Mouse (Mus musculus): ENCODE measurements around the gene Vmp1.

Gene Vmp1

GRCm38 (mm10) chr11:86629941-86630340, 53.7 kb downstream of the Vmp1 start:
- DNase-seq (ENCODE audit: low spot score in 2 of 2): no peak

- DNase-seq (ENCODE audit: low spot score in 2 of 2): no peak
These were observed 54.2 kb downstream of the Vmp1 start for GRCm38 (mm10) chr11:86629445-86629844.

DNA sequence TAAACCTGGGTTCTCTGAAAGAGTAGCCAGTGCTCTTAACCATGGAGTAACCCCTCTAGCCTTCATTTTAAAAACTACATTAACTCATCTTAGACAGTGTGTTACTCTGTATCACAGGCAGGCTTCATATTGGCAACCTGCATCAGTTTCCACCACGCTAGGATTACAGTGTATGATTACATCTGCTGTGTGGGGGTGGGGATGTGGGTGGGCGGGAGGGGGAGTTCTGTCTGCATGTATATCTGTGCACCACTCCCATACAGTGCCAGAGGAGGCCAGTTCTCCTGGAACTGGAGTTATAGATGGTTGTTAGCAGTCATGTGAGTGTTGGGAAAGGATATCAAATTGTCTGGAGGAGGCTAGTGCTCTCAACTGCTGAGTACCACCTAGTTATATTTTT, 55.2 kb downstream of the Vmp1 start:
- DNase-seq (ENCODE audit: low spot score in 2 of 2): no peak

DNA sequence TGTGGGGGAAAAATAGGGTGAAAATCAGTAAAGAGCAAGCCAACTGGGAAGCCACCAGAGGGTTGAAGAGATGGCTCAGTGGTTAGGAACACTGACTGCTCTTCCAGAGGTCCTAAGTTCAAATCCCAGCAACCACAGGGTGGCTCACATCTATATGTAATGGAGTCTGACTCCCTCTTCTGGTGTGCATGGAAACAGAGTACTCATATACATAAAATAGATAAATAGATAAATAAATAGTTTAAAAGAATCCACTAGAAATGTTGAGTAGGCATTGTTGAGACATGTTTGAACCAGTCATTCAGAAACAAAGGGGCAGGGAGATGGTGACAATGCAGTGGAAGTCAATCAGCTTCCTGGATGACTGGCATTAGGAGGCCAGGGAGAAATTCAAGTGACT, 56.0 kb downstream of the Vmp1 start:
- DNase-seq (ENCODE audit: low spot score in 2 of 2): no peak

DNA sequence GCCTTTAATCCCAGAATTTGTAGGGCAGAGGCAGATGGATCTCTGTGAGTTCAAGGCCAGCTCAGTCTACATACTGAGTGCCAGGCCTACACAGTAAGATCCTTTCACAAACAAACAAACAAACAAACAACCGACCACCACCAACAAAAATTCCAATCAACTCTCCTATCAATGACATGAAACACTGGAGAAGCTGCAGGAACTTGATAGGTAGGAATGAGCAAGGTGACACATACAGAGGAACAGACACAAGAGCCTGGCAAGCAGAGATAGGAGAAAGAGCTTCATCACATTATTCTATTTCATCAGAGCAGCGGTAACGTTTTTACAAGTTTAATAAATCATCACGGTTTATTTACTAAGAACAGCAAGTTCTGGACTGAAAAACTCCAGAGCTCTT, 56.9 kb downstream of the Vmp1 start:
- DNase-seq (ENCODE audit: low spot score in 2 of 2): no peak

DNA sequence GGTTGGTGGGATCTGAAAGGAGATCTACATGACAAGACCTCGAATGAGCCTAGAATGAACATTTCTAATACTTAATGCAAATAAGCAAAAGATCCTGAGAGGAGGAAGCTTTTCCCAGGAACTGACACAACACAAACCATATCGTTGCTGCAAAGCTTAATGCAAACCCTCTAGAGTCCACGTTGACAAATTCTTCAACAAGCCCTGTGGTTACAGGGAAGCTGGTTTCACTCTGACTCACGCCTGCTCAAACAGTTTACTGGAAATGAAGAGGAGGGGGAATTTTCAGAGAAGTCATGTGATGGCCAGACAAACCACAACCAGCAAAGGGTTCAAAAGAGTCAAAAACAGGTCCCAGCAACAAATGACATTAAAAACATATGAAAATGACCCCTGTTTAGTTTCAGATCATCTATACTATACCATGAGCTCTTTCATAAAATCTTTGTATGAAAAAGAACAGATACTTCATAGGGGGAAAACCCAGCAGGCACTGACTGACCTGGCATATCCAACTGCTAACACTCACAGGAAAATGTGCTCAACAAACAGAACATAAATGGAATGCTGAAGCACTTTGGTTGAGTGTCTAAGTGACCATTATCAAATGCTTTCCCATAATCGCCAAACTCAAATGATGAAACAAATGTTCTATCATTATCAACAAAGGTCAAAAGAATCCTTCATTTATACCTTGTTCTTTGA, 59.2 kb downstream of the Vmp1 start:
- peak; percentile 81 to 83 for DNase-seq (ENCODE audit: low spot score in 2 of 2)

GRCm38 (mm10) chr11:86623402-86624010, 60.1 kb downstream of the Vmp1 start:
- DNase-seq (ENCODE audit: low spot score in 2 of 2): no peak

- no peak for DNase-seq (ENCODE audit: low spot score in 2 of 2)
These were observed 61.3 kb downstream of the Vmp1 start for GRCm38 (mm10) chr11:86622191-86622912.

DNA sequence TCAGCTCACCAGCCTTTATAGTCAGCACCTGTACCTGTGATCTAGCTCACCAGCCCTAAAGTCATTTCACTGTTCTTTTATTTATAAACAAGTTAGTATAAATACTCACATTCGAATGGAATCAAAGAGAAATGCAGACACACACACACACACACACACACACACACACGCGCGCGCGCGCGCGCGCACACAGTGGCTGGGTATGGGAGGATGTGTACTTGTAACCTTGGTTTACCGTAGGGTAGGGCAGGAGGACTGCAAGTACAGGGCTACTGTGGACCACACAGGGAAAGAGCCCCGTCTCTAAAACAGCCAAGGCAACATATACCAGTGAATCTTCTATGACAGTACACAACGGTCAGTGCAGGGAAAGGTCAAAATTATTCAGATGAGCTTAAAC, 62.5 kb downstream of the Vmp1 start:
- no peak for DNase-seq (ENCODE audit: low spot score in 2 of 2)

DNA sequence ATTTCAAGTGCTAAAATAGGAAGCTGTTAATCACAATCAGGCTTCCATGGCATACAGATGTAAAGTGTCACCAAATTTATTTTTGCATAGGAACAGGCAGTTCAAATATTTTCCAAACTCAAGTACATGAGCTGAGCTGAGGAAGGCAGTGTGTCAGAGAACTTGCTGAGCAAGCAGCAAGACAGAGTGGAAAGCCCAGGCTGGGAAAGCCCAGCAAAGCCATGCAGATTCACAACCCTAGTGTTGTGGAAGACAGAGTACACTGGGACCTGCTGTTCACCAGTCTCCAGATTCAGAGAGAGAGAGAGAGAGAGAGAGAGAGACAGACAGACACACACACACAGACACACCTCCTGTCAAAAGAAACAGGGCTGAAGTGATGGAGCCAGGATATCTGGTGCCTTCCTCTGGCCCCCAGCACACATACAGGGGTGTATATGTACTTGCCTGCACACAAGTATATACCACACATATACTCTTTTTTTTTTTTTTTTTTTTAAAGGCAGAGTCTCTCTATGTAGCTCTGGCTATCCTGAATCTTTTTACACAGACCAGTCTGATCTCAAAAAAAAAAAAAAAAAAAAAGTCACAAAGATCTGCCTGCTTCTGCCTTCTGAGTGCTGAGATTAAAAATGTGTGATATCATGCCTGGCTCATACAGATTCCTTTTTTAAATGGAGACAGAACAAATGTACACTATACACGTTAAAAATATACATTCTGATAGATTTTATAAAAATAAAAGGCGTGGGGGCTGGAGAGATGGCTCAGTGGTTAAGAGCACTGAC, 64.9 kb downstream of the Vmp1 start:
- no peak for DNase-seq (ENCODE audit: low spot score in 2 of 2)

DNA sequence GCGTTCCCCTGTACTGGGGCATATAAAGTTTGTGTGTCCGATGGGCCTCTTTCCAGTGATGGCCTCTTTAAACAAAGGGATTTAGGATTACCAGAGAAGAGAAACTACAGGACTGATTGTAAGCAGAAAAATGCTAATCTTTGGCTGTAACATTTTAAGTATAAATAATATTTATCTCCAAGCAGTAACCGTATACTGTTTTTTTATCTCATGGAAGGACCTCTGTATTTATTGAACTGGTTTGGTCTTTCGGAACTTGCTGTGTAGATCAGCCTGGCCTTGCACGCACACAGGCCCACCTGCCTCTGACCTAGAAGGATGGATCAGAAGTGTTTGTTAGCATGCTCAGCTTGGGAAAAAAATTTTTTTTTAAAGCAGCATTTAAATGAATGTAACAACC, 69.0 kb downstream of the Vmp1 start:
- DNase-seq (ENCODE audit: low spot score in 2 of 2): no peak

DNA sequence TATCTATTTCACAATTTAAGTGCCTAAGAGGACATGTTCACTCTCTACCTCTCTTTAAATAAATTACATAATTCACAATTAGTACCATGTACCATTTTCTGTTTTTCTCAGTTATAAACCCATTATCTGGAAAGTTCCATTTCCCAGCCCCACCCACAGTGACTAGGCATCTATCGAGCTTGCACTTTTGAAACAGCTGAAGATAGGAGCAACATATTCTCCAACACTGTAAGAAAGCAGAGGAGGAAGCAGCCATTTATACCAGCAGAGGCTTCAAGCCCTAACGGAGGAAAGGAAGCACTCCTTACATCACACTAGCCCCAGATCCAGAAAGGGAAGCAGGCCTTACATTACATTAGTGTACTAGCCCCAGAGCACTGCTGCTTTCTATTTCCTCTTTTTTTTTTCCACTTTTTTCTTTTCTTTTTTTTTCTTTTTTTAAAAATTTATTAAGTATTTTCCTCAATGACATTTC, 69.5 kb downstream of the Vmp1 start:
- no peak for DNase-seq (ENCODE audit: low spot score in 2 of 2)

DNA sequence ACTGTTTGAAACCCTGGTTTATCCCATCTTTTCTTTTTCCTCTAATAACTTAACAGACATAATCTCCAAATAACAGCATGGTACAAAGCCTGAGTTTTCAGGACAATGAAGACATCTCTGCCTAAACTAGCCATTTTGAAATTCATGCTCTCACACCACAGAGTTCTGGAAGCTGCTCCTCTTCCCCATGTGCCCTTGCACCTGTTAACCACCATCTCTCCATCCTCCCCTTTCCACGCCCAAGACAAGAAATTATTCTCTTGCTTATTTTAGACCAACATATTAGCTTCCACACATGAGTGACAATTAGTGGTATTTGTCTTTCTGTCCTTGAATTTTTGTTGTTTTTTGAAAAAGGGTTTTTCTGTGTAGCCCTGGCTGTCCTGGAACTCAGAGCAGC, 71.6 kb downstream of the Vmp1 start:
- DNase-seq (ENCODE audit: low spot score in 2 of 2): no peak

DNA sequence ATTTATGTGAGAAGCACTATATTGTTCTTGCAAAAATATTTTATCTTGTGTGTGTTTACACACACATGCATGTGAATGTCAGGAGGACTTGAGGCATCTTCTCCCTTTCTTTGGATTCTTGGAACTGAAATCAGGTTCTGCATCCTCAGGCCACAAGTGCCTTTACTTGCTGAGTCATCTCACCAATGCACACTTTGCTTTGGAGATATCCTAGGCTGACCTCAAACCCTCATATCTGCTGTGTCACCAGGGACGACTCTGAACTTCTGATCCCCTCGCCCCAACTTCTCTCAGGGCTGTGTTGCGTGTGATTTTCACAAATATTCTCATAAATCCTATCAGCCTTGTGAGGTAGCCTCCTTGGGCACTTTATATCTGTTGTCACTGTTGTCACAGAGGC, 73.4 kb downstream of the Vmp1 start:
- no peak for DNase-seq (ENCODE audit: low spot score in 2 of 2)

DNA sequence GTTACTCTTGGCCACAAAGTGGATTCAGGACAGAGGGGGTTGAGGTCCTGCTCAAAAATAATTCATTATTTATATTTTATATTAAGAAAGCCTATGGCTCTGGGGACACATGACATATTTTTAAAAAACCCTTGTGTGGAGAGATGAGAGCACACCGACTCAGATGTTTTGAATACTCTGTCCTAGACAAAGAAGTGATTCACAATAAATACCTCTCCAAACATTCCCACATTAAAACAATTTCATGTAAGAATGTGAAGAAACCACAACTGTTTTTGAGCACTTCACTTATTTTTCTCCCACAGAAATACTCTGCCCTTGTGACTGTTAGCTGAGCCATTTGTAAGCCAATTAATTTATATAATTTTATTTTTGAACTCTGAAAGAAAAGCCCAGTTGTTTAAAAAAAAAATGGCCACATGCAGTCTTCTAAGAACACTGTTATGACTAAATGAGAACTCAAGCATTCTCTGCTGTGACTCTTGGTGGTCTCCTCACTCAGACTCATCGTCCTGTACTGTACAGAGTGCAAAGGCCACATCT, 75.8 kb downstream of the Vmp1 start:
- no peak for DNase-seq (ENCODE audit: low spot score in 2 of 2)

DNA sequence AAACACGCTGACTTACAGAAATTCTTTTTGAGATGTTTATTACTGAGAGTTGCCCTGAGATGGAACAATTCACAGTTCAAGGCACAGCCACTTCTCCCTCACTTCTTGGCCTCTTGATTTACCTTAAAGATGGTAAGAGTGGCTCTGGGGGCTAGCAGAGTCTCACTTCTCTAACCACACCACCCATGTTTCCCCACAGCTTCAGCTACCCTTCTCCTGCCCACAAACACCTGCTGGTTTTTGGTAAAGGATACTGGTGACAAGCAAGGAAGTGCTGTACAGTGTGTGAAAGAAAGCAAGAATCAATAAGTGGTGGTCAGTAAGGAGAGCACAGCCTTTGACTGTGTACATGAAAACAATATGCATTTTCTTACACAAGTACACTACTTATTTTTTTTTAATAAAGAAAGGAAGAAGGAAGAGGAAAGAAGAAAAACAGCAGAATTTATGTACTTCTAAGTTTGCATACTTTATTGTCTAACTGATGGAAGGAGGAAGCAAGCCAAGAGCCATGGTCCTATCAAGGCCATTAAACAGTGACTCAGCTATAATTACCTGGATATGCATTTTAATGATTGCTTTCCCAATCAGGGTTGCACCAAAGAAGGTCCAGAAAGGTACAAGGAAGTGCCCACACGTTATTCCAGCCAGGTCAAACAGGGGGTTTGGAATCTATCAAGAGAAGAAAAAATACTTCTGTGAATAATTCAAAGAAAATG, 76.9 kb downstream of the Vmp1 start:
- DNase-seq (ENCODE audit: low spot score in 2 of 2): peak; percentile 62 to 79

DNA sequence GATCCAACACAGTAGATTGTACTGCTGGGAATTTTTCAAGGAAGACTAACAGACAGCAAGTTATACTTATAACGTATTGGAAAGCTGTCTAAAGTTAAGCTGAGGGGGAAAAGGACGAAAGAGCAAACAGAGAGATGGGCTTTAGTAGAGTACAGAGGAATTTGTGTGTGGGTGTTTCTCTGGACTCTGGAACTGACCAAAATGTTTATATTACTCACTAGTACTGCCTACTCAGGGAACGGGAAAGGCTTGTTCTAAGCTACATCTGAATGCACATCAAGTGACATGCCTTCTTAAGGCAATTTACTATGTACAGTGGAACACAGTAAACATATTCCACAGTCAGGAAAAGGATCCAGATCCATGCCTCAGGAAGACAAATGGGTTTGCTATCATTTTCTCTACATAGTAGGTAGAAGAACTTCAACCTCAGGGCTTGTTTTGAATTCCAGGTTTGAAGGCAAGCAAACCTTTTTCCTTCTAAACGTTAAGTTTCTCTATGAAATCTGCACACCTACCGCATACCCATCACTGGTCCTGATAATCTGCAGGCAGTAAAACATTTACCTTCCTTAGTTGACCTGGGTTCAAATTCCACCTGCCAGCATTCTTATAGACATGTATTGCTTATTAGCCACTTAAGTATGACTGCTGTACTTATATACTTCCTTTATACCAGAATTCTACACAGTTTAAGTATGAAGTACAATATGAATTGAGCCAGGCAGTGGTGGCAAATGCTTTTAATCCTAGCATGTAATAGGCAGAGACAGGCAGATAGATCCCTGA, 78.7 kb downstream of the Vmp1 start:
- DNase-seq (ENCODE audit: low spot score in 2 of 2): no peak

DNA sequence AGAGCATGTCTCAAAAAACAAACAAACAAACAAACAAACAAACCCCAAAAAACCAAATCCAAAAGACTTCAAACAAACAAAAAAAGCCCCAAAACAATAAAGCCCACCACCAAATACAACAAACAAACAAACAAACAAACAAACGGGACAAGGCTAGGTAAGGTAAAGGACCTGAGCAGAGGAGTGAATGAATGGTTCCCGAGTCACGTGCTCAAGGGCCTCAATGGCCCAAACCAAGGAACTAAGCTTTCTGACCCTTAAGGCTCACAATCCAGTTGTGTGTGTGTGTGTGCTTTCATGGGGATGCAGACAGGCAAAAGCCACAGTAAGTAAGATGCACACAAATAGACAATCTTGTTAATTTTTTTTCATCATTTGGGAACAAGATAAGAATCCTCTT, 79.3 kb downstream of the Vmp1 start:
- no peak for DNase-seq (ENCODE audit: low spot score in 2 of 2)

- DNase-seq (ENCODE audit: low spot score in 2 of 2): no peak
These were observed 79.9 kb downstream of the Vmp1 start for GRCm38 (mm10) chr11:86603719-86604118.

DNA sequence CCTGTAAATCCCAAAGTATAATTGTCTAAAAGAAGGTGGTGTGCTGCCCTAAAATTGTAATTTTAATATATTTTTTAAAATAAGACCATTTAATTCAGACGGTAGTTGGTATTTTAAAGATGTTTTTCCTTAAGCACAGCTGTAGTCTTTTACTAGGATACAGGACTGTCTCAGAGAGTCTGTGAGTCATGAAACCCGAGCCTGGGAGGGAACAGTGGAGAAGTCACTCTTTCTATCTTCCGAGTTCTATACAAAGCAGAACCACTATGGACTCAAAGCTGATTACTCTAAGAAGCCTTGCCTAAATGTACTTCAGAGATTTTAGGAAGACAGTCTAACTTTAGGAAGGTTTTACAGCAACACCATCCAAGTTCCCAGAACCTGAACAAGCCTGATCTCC, 81.5 kb downstream of the Vmp1 start:
- DNase-seq (ENCODE audit: low spot score in 2 of 2): no peak

GRCm38 (mm10) chr11:86600209-86600557, 83.5 kb downstream of the Vmp1 start:
- no peak for DNase-seq (ENCODE audit: low spot score in 2 of 2)

All from natural killer cell, adult 2 months (primary cell).